Comparison of ENCODE assay signal across 18 mouse cellular contexts in genomic region chr7:136214415-136214814, GRCm38 (mm10).
A peak's percentile ranks its signal among the peaks of the same experiment; 100 is the strongest.
DNase-seq lines count a peak whose midpoint lies in the region; ATAC-seq and TF ChIP-seq lines count a peak whose summit lies in the region.
"Had no signal": no experiment of that assay in that cellular context is flagged by ENCODE, and none has a peak within 500 bp of the region (broad histone marks: within the 10 kb centered on the region; RNA-seq: fewer than 3 reads in every experiment).

No protein-coding gene starts in this region.

- no peak overlapping the region for H3K9ac ChIP-seq in kidney, postnatal 0 days (ENCODE audit: low read depth, low read length)
- no peak overlapping the region for H3K9ac ChIP-seq in limb, embryonic 11.5 days (ENCODE audit: low read length)
- no peak overlapping the region for H3K9ac ChIP-seq in forebrain, postnatal 0 days
- H3K9ac ChIP-seq: forebrain, embryonic 13.5 days; heart, embryonic 13.5 days; liver, embryonic 14.5 days; midbrain, embryonic 15.5 days had no signal

- H3K4me3 ChIP-seq in kidney, postnatal 0 days (replicated peaks; ENCODE audit: low read depth, low read length): no peak overlapping the region
- H3K4me3 ChIP-seq in limb, embryonic 11.5 days (ENCODE audit: low read depth, low read length): no peak overlapping the region
- no peak overlapping the region for H3K4me3 ChIP-seq in forebrain, postnatal 0 days (ENCODE audit: low read depth, low read length)
- H3K4me3 ChIP-seq: forebrain, embryonic 13.5 days; heart, embryonic 13.5 days; midbrain, embryonic 15.5 days had no signal

- peaks cover 1% of the 10 kb centered on the region; the same call in 1 of the 2 replicates for H3K4me1 ChIP-seq in kidney, postnatal 0 days (replicated peaks; ENCODE audit: insufficient read depth, low read length)
- H3K4me1 ChIP-seq in limb, embryonic 11.5 days (ENCODE audit: control insufficient read depth, insufficient read depth, low read length): peaks cover 62% of the 10 kb centered on the region
- H3K4me1 ChIP-seq in forebrain, postnatal 0 days (ENCODE audit: insufficient read depth): peaks cover 5% of the 10 kb centered on the region; the same call in 1 of the 2 replicates

- no peaks in the 10 kb centered on the region for H3K9me3 ChIP-seq in kidney, postnatal 0 days (replicated peaks; ENCODE audit: low read length)
- no peaks in the 10 kb centered on the region for H3K9me3 ChIP-seq in limb, embryonic 11.5 days (ENCODE audit: control insufficient read depth, low read length)
- no peaks in the 10 kb centered on the region for H3K9me3 ChIP-seq in forebrain, postnatal 0 days (ENCODE audit: low read length)
- H3K9me3 ChIP-seq: forebrain, embryonic 13.5 days; heart, embryonic 13.5 days; midbrain, embryonic 15.5 days had no signal

- WGBS in kidney, postnatal 0 days: 31% methylated on average over 4 of the region's 4 CpGs
- WGBS in limb, embryonic 11.5 days: 17% methylated on average over 4 of the region's 4 CpGs
- WGBS in forebrain, postnatal 0 days: 71% methylated on average over 4 of the region's 4 CpGs

- no peaks in the 10 kb centered on the region for H3K36me3 ChIP-seq in kidney, postnatal 0 days (ENCODE audit: insufficient read depth, low read length)
- H3K36me3 ChIP-seq in limb, embryonic 11.5 days (ENCODE audit: control insufficient read depth, insufficient read depth, low read length): no peaks in the 10 kb centered on the region
- H3K36me3 ChIP-seq in forebrain, postnatal 0 days (ENCODE audit: insufficient read depth): no peaks in the 10 kb centered on the region
- H3K36me3 ChIP-seq: G1E; heart, embryonic 13.5 days; midbrain, embryonic 15.5 days had no signal

- no peak overlapping the region for H3K27ac ChIP-seq in kidney, postnatal 0 days
- peak overlapping the region; percentile 93 for H3K27ac ChIP-seq in limb, embryonic 11.5 days (replicated peaks; ENCODE audit: low read depth, low read length)
- H3K27ac ChIP-seq in forebrain, postnatal 0 days (ENCODE audit: low read depth, low read length): no peak overlapping the region
- H3K27ac ChIP-seq: forebrain, embryonic 13.5 days; heart, embryonic 13.5 days; liver, embryonic 14.5 days; midbrain, embryonic 15.5 days had no signal

- no peak for ATAC-seq in kidney, postnatal 0 days (replicated peaks; ENCODE audit: low FRiP score, low read depth)
- ATAC-seq in limb, embryonic 11.5 days (ENCODE audit: insufficient number of reproducible peaks, low FRiP score, low TSS enrichment, low read depth): peak; percentile 41
- no peak for ATAC-seq in forebrain, postnatal 0 days
- ATAC-seq: CD4-positive, CD25-positive, alpha-beta regulatory T cell, adult 4 months; forebrain, embryonic 13.5 days; intestine, embryonic 16.5 days; midbrain, embryonic 15.5 days had no signal

- TF ChIP-seq CTCF in kidney, postnatal 0 days (IDR thresholded peaks at IDR 0.05; ENCODE audit: low read depth): no peak
- TF ChIP-seq CTCF in forebrain, postnatal 0 days (IDR thresholded peaks at IDR 0.05; ENCODE audit: low read depth): no peak

- no peaks in the 10 kb centered on the region for H3K27me3 ChIP-seq in kidney, postnatal 0 days (ENCODE audit: insufficient read depth, low read length)
- no peaks in the 10 kb centered on the region for H3K27me3 ChIP-seq in limb, embryonic 11.5 days (ENCODE audit: control insufficient read depth, insufficient read depth, low read length)
- H3K27me3 ChIP-seq in forebrain, postnatal 0 days (ENCODE audit: insufficient read depth, low read length): peaks cover 18% of the 10 kb centered on the region; the same call in 1 of the 2 replicates
- H3K27me3 ChIP-seq: midbrain, embryonic 15.5 days had no signal

- DNase-seq in embryo, embryonic 10 days (ENCODE audit: low spot score): peak; percentile 32
- no peak for DNase-seq in embryo, embryonic 9.5 days (ENCODE audit: extremely low spot score)
- DNase-seq in kidney, postnatal 0 days (ENCODE audit: low spot score): peak; percentile 41
- no peak for DNase-seq in kidney, postnatal 10 days
- DNase-seq in limb, embryonic 11.5 days (ENCODE audit: low spot score): peak; percentile 73
- DNase-seq in yolk sac, embryonic 10.5 days (ENCODE audit: low spot score): peak; percentile 9
- no peak for DNase-seq in cerebellum, adult 8-10 months
- no peak for DNase-seq in forebrain, postnatal 0 days
- DNase-seq: cerebellum, postnatal 14 days; layer of hippocampus, postnatal 36 days; right cerebral cortex, postnatal 14 days had no signal

- no peak overlapping the region for H3K4me2 ChIP-seq in kidney, postnatal 0 days (ENCODE audit: low read length)
- peak overlapping the region; percentile 12; the same call in 1 of the 2 replicates for H3K4me2 ChIP-seq in limb, embryonic 11.5 days (ENCODE audit: low read depth, severe bottlenecking)
- H3K4me2 ChIP-seq in forebrain, postnatal 0 days (ENCODE audit: low read depth): no peak overlapping the region
- H3K4me2 ChIP-seq: forebrain, embryonic 13.5 days; heart, embryonic 13.5 days; midbrain, embryonic 15.5 days had no signal

Comparison
In these comparisons a context has a peak if more than half of its experiments do, and no peak if none do; other contexts are left out.
1. DNase-seq: peak in embryo, embryonic 10 days (single experiment), kidney, postnatal 0 days (single experiment), limb, embryonic 11.5 days (single experiment) and yolk sac, embryonic 10.5 days (single experiment); none in embryo, embryonic 9.5 days (single experiment), kidney, postnatal 10 days (single experiment), cerebellum, adult 8-10 months (single experiment) and forebrain, postnatal 0 days (single experiment).